Mouse (Mus musculus) embryo, embryonic 11.5 days (tissue): Measurements from ENCODE around the gene Edem2.
A peak's percentile ranks its signal among the peaks of the same experiment; 100 is the strongest.

Experiments used
- DNase-seq: peaks from one replicate; pipeline ENCODE4 v3.0.0-alpha.2; 2012; ENCODE audit warnings: low read depth, low spot score

Gene Edem2

DNA sequence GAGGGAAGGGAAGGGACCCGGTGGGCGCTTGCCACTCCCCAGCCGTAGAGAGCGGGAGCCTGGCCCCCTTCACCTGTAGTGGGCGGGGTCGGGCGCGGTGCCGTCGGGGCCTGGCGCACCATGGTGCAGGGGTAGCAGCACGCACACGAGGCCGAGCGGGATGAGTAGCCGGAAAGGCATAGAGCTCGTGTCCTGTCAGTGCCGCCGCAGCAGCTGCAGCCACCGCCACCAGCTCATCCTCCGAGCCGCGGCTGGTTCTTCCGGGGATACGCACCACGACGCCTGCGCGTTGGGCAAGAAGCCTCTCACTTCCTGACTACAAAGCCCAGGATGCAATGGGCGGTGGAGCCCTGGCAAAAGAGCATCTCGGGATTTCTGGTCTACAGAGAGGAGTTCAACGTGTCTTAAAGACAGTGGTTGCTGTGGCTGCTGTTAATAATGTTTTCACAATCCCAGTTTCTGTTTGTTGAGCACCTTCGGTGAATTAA lies at the start of gene Edem2:
Gene Edem2, minus strand, starts transcription at position 318 of the 488 bp plus-strand sequence.
- peak; percentile 79 for DNase-seq

DNA sequence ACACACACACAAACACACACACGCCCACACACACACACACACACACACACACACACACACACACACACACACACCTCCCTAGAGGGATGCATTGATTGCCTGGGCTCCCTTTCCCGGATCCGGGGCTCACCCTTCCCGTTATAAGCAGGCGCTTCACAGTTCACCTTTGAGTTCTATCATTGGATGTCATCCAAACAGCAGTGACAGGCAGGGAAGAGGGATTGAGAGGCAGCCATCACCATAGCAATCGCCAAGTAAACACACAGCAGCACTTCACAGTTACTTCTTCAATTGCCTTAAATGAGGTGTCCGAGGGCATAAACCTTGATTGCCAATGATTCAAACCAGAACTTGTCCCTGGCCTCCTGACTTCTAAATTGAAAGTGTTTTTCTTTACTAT lies 49.8 kb upstream of the Edem2 start:
- no peak for DNase-seq

DNA sequence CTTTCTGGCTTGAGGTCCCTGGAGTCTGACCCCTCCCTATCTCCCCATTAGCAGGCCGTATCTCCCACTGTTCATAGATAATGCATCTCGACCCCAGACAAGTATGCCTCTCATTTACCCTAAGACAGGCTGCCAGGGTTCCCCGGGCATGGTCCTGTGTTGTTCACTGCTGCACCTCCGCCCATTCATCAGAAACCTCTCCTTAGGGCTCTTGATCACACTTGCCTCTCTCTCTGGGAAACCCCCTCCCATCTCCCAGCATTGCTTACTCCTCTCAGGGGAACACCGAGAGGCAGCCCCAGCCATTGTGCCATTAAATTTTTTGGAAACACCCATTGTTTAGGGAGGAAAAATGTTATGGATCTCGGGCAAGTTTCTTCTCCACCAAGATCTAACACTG lies 48.7 kb upstream of the Edem2 start:
- no peak for DNase-seq

DNA sequence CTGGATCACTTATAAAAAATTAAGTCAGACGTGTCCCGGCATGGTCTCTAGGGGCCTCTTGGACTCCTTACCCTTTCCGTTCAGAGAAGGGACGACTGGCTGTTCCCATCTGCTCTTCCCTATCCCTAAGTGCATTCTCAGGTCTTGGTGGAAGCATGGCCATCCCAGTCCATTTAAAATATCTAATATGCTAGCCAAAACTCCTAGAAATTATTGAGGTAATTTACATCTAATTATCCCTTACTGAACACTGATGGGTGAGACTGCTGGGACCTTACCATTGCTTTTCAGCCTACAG lies 48.4 kb upstream of the Edem2 start:
- DNase-seq: no peak

DNA sequence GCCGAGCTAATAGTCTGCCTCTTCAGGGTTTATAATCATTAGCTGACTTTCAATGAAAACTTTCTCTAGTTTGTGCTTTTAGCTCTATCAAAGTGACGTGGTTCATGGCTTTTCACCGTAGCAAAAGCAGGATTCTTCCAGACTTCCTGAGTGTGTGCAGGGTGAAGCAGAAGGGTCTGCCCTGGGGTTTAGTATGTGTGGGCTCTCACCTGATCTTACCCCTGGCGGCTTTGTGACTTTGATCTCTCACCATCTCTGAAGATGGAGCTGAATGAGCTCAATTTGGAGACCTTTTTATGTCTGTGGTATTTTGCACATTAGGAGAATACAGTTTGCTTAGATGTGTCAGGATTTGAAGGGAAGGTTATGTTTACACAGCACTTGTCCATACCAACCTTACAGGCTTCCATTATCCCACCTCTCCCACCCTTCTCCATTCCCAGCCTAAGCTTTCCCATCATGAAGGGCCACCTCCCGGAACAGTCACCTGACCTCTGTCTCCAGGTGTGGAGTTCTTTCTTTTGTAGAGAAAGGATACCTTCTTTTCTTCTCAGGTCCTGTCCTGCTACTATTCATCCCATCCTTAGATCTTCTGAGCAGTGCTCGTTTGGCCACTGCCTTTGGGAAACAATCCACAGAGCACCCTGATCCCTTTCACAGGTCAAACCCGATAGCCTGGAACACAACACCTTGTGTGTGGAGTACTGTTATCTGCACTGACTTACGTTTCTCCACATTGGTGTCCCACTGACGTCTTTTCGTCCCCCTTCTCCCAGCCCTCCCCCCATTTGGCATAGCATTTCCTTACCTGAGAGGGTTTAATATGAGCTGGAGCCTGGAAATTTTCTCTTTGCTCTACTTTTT lies 47.8 kb upstream of the Edem2 start:
- DNase-seq: no peak

DNA sequence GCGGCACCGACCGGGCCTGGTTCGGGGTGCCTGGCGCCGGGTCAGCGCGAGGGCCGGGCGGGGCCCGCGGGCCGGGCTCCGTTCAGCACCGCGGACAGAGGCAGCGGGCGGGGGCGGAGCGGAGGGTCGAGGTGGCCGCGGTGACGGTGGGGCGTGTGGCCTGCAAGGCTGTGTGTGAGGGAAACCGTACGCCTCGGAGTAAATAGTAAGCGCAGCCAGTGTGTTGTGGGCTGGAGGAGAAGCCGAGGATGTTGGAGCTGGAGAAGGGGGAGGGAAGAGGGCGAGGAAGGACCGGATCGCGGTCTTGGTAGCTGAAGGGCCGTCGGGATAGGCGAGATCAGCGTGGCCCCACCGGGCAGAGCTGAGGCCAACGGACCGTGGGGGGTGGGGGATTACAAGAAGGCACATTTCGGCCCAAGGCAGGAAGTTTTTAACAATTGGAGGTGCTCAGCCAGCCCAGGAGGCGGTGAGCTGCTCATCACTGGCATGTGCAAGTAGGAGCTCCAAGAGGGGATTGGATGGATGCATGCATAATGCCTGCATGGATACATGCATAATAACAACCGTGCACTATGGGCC lies 46.5 kb upstream of the Edem2 start:
- peak; percentile 46 for DNase-seq

DNA sequence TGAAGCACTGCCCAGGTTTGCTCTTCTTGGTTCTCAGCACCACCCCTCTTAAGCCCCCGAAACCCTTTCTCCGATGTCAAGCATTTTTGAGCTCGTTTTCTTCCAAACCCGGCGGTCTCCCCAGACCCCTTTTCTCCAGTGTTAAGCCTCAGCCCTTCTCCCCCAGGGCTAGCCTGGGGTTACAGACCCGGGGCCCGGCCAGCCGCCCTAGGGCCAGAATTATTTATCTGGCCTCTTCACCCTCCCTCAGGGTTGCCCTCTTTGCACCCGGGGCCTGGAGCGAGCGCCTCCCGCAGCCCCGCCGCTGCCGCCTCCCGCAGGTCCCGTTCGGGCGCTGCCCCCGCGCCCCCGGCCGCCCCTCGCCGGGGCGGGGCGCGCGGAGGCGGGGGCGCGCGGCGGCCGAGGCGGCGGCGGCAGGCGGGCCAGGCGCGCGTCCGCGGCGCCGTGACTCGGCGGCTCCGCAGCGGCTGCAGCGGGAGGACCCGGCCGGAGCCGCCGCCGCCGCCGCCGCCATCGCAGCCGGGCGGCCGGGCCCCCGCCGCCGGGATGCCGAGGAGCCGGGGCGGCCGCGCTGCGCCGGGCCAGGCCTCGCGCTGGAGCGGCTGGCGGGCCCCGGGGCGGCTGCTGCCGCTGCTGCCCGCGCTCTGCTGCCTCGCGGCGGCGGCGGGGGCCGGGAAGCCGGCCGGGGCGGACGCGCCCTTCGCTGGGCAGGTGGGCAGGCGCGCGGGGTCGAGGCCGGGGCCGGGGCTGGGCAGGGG lies 45.8 kb upstream of the Edem2 start, which contains the start of gene Mmp24:
Gene Mmp24, plus strand, starts transcription at position 416 of the 758 bp plus-strand sequence.
- no peak for DNase-seq

DNA sequence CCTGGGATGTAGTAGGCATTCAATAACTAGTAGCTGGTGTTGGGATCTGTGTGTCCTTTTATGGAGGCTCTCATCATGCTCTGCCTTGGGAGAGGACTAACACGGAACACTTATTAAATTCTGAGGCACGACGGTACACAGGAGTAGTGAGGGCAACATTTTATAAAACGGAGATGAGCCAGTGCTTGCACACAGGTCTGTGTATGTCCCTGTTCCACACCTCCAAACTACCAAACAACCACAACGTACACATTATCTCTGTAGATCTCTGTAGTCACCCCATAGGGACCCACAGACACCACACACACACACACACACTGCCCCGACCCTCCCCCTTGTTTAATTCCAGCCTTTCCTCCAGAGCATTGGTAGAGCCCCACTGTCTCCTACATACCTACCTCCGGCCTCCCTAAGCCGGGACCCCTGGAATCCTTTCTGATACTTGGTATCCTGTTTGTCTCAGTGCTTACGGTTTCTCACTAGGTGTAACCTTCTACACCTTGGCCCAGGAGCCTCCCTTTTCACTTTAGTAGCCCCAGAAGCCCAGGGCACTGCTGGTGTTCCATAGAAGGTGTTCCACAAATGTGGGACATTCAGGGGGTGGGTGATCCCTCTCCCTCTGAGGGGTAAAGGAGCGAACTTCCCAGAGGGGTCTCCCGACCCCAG lies 45.1 kb upstream of the Edem2 start:
- no peak for DNase-seq

DNA sequence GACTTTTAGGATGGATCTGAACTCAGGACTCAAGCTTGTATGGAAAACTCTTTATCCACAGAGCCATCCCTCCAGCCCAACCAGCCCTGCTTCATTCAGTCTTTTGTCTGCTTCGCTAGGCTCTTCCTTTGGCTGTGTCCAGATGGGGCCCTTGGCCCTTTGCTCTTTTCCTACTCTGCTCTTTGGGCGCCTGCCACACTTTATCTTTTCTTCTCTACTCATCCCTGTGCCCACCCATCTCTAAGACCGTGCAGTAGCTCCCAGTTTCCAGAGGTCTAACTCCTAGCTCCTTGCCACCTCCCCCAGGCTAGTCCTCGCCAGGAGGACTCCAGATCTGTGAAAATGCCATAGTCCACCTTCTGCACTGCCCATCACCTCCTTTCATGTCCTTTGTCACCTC lies 44.4 kb upstream of the Edem2 start:
- DNase-seq: no peak

DNA sequence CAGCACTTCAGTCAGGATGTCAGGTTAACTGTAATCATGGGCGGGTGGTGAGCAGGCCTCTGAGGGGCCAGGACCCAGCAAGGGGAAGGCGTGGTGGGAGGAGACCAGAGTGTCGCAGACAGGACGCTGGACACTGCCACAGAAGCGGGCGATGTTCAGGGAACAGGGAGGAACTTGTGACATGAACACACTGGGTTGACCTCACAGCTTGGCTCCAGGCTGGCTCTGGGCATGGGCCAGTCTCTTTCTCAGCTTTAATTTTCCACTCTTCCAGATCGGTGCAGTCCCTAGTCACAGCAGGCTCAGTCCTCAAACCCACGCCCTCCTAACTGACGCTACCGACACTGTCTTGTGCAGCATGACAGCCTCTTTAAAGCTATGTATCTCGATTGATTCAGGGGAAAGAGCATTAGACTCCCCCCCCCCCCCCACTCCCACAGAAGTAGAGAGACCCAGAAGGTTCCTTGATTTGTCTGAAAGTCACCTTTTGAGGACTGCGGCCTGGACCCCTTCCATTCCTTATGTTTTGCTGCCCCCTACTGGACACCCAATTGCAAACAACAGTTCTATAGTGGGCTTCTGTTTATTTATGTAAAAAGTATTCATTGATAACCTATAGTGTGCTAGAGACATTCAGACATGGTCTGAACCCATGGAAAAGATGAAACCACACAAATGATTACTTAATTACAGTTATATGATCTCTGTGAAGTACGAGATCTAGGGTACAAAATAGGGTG lies 35.6 kb upstream of the Edem2 start:
- peak; percentile 66 for DNase-seq

DNA sequence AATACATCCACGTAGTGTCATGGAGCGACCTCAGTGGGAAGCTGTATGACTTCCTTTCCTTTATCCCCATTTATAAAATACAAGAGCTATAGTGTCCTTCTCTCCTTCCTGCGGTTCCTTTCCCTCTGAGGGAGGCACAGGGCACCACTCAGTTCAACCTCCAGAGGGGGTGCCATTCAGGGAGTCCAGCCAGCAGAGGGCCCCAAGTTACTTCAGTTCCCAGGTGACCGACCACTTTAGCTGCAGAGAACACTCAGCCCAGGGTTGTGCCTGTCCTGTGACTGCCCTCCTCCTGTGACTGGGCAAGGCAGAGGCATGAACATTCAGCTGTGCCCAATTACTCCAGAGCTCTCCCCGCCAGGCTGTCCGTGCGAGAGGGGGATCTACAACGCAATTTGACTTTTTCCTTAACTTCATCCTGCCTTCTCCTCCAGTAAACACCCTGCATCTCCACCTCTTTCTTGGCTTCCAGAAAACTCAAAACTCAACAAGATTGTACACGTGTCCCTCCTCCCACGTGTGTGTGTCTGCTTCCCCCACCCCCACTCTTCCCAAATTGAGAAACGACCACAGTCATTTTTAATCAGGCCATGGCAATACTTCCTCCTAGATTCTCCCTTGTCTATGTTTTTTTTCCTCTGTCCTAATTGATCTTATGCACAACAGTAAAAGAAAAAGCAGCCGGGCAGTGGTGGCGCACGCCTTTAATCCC lies 27.7 kb upstream of the Edem2 start:
- no peak for DNase-seq

DNA sequence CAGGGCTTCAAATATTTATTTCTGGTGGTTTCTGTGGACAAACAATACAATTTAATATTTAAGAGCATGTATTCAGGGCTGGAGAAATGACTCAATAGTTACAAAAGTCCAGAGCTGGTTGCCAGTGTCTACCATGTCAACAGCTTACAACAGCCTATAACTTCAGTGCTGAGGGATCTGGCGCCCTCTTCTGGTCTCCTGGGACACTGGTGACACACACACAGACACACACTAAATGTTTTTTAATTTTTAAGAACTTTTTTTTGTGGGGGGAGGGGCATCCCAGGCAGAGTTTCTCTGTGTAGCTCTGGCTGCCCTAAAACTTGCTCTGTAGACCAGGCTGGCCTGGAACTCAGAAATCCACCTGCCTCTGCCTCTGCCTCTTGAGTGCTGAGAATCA lies 26.5 kb upstream of the Edem2 start:
- DNase-seq: no peak

DNA sequence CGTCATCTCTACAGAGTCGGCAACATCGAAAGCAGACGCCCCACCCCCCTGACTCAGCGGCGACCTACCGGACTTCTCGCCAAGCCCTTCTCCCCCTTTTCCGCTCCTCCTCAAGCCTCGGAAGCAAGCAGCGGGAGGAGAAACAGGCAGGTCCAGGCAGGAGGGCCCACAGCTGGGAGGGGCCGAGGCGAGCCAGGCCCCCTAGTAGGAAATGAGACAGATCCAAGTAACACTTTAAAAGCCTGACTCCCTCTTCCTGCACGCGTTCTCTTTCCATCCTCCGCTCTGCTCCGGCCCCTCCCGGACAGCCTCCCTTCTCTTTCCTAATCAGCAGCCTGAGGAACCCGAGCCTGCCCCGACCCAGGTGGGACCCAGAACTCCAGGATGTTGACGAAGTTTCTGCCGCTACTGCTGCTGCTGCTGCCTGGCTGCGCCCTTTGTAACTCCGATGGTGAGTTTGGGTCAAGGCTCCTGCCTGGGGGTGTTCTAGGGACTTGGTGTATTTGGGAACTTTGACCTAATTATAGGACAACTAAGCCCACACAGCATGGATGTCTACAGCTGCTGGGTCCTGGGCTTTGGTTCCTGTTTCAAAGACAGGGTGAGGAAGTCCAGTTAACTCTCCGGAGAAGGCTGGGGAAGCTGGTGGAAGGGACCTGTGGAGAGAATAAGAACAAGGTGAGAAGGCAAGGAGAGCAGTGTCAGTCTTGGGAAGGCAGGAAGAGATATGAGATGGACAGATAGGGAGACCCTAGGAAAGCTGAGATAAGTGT lies 21.9 kb upstream of the Edem2 start, which contains the start of gene Procr:
Gene Procr, plus strand, starts transcription at position 104 of the 773 bp plus-strand sequence.
- DNase-seq: no peak

DNA sequence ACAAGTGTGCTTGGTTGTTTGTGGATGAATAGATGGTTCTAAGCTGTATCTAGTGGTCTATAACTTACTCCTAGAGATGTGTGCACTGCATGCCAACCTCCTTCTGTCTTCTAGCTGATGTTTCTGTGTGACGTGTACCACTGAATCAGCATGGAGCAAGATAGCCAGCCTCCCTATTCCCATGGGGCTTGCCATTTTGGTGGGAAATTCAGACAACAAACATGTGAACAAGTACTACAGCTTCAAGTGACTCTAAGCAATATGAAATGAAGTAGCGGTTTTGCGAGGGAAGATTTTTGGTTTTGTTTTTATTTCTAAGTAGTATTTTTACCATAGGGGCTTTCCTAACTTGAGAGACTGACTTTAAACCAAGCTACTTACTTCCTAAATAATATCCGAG lies 20.1 kb upstream of the Edem2 start:
- DNase-seq: no peak

DNA sequence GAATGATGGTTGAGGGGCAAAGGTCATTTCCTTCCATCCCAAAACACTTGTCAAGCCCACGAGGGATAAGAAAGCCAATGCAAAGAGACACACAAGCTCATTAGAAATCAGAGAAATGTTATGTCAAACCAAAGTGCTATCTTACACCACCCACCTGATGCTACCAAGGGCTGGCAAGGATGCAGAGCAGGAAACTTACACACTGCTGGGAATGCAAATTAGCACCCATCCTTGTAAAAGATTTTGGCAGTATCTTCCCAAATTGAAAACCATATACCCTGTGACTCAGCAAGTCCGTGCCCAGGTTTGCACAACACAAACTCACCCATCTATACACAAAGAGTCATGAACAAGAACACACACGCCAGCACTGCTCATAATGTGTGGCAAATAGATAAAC lies 16.2 kb upstream of the Edem2 start:
- DNase-seq: no peak

DNA sequence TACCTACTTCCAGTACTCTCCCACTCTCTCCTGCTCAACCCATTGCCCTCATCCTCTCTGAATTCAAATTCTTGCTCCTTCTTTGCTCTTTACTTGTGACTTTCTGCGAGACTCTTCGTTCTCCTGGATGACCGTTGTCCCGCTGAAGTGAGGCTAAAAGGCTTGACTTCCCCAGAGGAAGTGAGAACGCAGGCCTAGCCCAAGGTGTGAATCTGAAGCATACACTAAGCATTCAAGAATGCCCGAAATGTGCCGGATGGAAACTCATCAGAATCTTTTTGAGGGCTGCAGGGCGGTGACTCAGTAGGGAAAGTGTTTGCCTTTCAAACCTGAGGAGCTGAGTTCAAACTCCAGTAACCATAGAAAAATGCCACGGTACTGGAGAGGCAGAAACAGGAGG lies 14.1 kb upstream of the Edem2 start:
- no peak for DNase-seq

DNA sequence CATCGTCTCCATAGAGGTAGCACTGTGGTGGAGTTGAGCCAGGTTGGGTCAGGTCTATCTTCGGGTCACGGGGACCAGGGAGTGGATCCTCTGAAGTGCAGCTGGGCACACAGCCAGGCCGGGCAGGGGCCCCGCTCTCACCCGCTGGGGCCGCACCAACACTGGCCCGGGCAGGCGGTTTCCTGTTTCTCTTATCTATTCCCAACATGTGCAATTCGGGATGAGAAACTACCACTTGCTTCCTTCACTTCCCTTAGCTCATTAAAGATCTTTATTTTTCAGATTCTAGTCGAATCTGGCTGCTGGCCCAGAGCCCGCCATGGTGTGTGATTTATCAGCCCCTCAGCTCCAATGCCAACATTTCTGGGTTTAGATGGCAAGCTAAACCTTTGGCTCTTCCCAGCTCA lies 13.7 kb upstream of the Edem2 start:
- no peak for DNase-seq

DNA sequence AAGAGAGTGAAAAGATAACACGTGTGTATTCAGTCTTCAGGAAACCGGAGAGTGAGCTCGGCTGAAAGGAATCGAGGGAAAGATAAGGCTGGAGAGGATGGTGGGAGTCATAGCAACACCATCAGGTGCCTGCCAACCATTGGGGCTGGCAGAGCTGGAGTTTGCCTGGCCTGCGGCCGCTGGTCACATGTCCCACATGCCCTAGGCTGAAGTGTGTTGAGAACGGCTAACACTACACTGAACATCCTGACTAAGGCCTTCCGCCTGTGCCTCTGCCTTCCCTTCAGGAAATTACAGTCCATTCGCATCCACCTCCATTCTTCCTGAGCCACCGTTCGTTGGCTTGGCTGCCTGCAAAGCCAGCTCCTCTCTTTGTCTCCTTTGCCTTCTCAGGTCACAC lies 12.9 kb upstream of the Edem2 start:
- no peak for DNase-seq

DNA sequence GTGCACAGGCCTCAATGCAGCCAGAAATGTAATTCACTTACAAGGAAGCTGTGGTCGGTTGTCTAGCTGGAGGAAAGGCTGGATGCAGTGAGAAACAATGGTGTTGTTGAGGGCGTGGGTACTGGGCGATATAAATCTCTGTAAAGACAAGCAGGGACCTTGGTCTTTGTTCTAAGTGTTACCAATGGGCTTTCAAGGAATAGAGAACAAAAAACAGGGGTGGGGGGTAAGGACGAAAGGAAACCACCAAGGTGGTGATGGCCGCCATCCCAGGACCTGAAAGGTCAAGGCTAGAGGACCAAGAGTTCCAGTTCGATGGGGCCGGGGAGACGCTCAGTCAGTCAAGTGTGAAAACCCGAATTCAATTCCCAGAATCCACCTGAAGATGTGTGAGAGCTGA lies 8.5 kb upstream of the Edem2 start:
- DNase-seq: no peak

DNA sequence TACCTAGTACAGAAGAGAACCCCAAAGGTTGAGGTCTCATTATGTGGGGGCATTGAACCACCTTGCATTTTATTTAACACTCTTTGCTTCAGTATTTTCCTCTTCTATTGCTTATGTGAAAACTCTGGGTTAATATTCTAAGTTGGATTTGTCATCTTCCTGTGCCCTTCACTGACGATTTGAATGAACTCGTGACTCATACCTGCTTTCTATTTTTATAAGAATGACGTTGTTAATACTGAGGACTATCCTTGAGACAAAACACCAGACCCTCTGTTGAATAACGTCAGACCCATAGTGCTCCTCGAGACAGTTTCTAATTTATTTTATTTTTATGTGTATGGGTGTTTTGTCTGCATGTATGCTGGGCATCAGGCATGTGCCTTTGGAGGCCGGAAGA lies 7.7 kb upstream of the Edem2 start:
- no peak for DNase-seq
